Mouse (Mus musculus): ENCODE measurements around the gene Olfr1048. TPM values are rescaled to one million over a fixed set of nuclear protein-coding genes. Genes with fewer than 3 reads are reported as not detected.
"Not testable (repeated sequence)": the region's sequence is repeated elsewhere in the genome, so short reads cannot be mapped to it uniquely, and the experiment has no call there.

Olfr1048 gene
- not detected in 2 replicates for total RNA-seq (2012; rRNA removed)
- not detected in 2 replicates for total RNA-seq (2014; rRNA removed)
- not detected in 2 replicates for polyA plus RNA-seq (2012; ENCODE audit: insufficient read length, low read depth)

DNA sequence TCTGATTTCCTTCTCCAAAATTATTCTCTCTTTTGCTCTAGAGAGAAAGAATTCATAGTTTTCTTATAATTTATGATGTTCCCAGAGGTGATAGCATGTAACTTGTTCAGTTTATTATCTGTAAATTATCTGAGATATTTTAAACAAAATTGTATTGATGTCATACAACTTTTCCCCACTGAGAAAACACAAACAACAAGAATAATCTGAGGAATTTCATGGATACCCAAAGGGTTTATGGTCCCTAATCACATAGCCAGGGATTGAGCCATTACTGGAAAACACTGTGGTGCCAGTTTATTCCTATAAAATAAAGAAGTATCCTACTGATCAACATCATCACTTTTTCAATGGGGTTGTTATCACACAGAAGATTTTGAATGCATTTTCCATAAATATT lies at the start of gene Olfr1048:
Olfr1048 (minus strand) TSS at position 101 of the 400 bp plus-strand sequence.
- no peaks in the 10 kb centered on the region for H3K79me2 ChIP-seq (replicated peaks; ENCODE audit: control insufficient read depth, extremely low read depth, insufficient read depth, poor library complexity, severe bottlenecking)
- H3K27me3 ChIP-seq (replicated peaks): no peaks in the 10 kb centered on the region
- DNase-seq (ENCODE audit: extremely low read depth): no peak
- H3K9ac ChIP-seq (ENCODE audit: insufficient read depth, low read depth): no peak within 1 kb of the TSS
- no peak for TF ChIP-seq HCFC1 (IDR thresholded peaks at IDR 0.05; ENCODE audit: low read depth, low read length)
- TF ChIP-seq UBTF (IDR thresholded peaks at IDR 0.05; ENCODE audit: low read depth, low read length): no peak
- TF ChIP-seq KAT2A (IDR thresholded peaks at IDR 0.05; ENCODE audit: insufficient replicate concordance, low read length): no peak
- TF ChIP-seq CHD1 (IDR thresholded peaks at IDR 0.05; ENCODE audit: low read depth, low read length): no peak
- H3K4me2 ChIP-seq (ENCODE audit: insufficient read depth, low read depth, poor library complexity, severe bottlenecking): no peak within 1 kb of the TSS
- dilution Hi-C loops (cut with MboI; ENCODE audit: extremely low pct_ligation_motif_present, extremely low pct_unique_long_range_greater_than_20kb, low sequenced_read_pairs) (no loop called here), in situ Hi-C loops (cut with MboI; ENCODE audit: low pct_ligation_motif_present, low pct_unique_long_range_greater_than_20kb, low sequenced_read_pairs) (no loop called here)
- H3K36me3 ChIP-seq (replicated peaks in 1 of 2; ENCODE audit: control insufficient read depth in 1 of 2, insufficient read depth in 1 of 2, low read length in 1 of 2): no peaks in the 10 kb centered on the region
- H3K9me3 ChIP-seq (replicated peaks; ENCODE audit: low read length): peaks cover 17% of the 10 kb centered on the region
- no peak within 1 kb of the TSS for H3K4me3 ChIP-seq (replicated peaks in 1 of 3; ENCODE audit: low read depth in 2 of 3, low read length in 2 of 3, poor library complexity in 1 of 3)
- H3K4me1 ChIP-seq (ENCODE audit: control insufficient read depth in 1 of 2, insufficient read depth in 2 of 2): no peaks in the 10 kb centered on the region
- no peak within 1 kb of the TSS for H3K27ac ChIP-seq (ENCODE audit: insufficient read depth, low read depth)

GRCm38 (mm10) chr2:86278988-86279387 lies 38.9 kb upstream of the Olfr1048 start, which contains the start of gene Olfr1051:
Gene Olfr1051 (minus strand): TSS chr2:86279088.
- H3K27ac ChIP-seq (ENCODE audit: insufficient read depth, low read depth); DNase-seq (ENCODE audit: extremely low read depth); H3K4me1 ChIP-seq (ENCODE audit: control insufficient read depth in 1 of 2, insufficient read depth in 2 of 2); H3K4me3 ChIP-seq (replicated peaks in 1 of 3; ENCODE audit: low read depth in 2 of 3, low read length in 2 of 3, poor library complexity in 1 of 3); H3K9me3 ChIP-seq (replicated peaks; ENCODE audit: low read length); H3K36me3 ChIP-seq (replicated peaks in 1 of 2; ENCODE audit: control insufficient read depth in 1 of 2, insufficient read depth in 1 of 2, low read length in 1 of 2); H3K9ac ChIP-seq (ENCODE audit: insufficient read depth, low read depth); H3K79me2 ChIP-seq (replicated peaks; ENCODE audit: control insufficient read depth, extremely low read depth, insufficient read depth, poor library complexity, severe bottlenecking); H3K4me2 ChIP-seq (ENCODE audit: insufficient read depth, low read depth, poor library complexity, severe bottlenecking); in situ Hi-C loops (cut with MboI; ENCODE audit: low pct_ligation_motif_present, low pct_unique_long_range_greater_than_20kb, low sequenced_read_pairs); H3K27me3 ChIP-seq (replicated peaks); dilution Hi-C loops (cut with MboI; ENCODE audit: extremely low pct_ligation_motif_present, extremely low pct_unique_long_range_greater_than_20kb, low sequenced_read_pairs): not testable (repeated sequence)

- H3K4me3 ChIP-seq (replicated peaks in 1 of 3; ENCODE audit: low read depth in 2 of 3, low read length in 2 of 3, poor library complexity in 1 of 3); H3K9ac ChIP-seq (ENCODE audit: insufficient read depth, low read depth); in situ Hi-C loops (cut with MboI; ENCODE audit: low pct_ligation_motif_present, low pct_unique_long_range_greater_than_20kb, low sequenced_read_pairs); dilution Hi-C loops (cut with MboI; ENCODE audit: extremely low pct_ligation_motif_present, extremely low pct_unique_long_range_greater_than_20kb, low sequenced_read_pairs); H3K79me2 ChIP-seq (replicated peaks; ENCODE audit: control insufficient read depth, extremely low read depth, insufficient read depth, poor library complexity, severe bottlenecking); H3K27me3 ChIP-seq (replicated peaks); H3K27ac ChIP-seq (ENCODE audit: insufficient read depth, low read depth); H3K9me3 ChIP-seq (replicated peaks; ENCODE audit: low read length); H3K4me2 ChIP-seq (ENCODE audit: insufficient read depth, low read depth, poor library complexity, severe bottlenecking); H3K36me3 ChIP-seq (replicated peaks in 1 of 2; ENCODE audit: control insufficient read depth in 1 of 2, insufficient read depth in 1 of 2, low read length in 1 of 2); H3K4me1 ChIP-seq (ENCODE audit: control insufficient read depth in 1 of 2, insufficient read depth in 2 of 2); DNase-seq (ENCODE audit: extremely low read depth): not testable (repeated sequence)
These were observed 18.1 kb upstream of the Olfr1048 start, which contains the start of gene Olfr1049 for GRCm38 (mm10) chr2:86258228-86258627. Gene Olfr1049 (minus strand): TSS chr2:86258328.

DNA sequence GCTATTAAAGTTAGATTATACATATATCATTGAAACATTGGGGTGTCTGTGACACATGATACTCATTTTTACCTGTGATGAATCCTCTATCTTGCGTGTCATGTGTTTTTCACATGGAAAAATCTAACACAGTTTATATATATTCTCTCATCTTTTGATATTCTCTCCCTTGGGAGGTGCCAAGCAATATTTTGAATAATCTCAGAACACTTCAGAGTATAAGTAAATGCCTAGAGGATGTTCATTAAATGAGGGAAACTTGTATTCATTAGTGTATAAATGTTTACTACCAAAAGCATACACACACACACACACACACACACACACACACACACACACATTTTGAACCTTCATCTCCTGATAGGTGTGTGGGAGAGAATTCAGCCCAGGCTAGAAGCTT lies 8.8 kb downstream of the Olfr1048 start, which contains the start of gene Olfr1047:
Olfr1047 (minus strand) TSS at position 101 of the 400 bp plus-strand sequence.
- TF ChIP-seq PAX5 (IDR thresholded peaks at IDR 0.05; ENCODE audit: low read length) (no peak), MAX (IDR thresholded peaks at IDR 0.05; ENCODE audit: low read length) (no peak)
- no peak within 1 kb of the TSS for H3K4me3 ChIP-seq (replicated peaks in 1 of 3; ENCODE audit: low read depth in 2 of 3, low read length in 2 of 3, poor library complexity in 1 of 3)
- in situ Hi-C loops (cut with MboI; ENCODE audit: low pct_ligation_motif_present, low pct_unique_long_range_greater_than_20kb, low sequenced_read_pairs): no loop called here
- no peaks in the 10 kb centered on the region for H3K27me3 ChIP-seq (replicated peaks)
- H3K79me2 ChIP-seq (replicated peaks; ENCODE audit: control insufficient read depth, extremely low read depth, insufficient read depth, poor library complexity, severe bottlenecking): no peaks in the 10 kb centered on the region
- H3K9me3 ChIP-seq (replicated peaks; ENCODE audit: low read length): peaks cover 15% of the 10 kb centered on the region
- no peak within 1 kb of the TSS for H3K9ac ChIP-seq (ENCODE audit: insufficient read depth, low read depth)
- H3K27ac ChIP-seq (ENCODE audit: insufficient read depth, low read depth): no peak within 1 kb of the TSS
- no peak for DNase-seq (ENCODE audit: extremely low read depth)
- no peaks in the 10 kb centered on the region for H3K36me3 ChIP-seq (replicated peaks in 1 of 2; ENCODE audit: control insufficient read depth in 1 of 2, insufficient read depth in 1 of 2, low read length in 1 of 2)
- H3K4me2 ChIP-seq (ENCODE audit: insufficient read depth, low read depth, poor library complexity, severe bottlenecking): no peak within 1 kb of the TSS
- no peaks in the 10 kb centered on the region for H3K4me1 ChIP-seq (ENCODE audit: control insufficient read depth in 1 of 2, insufficient read depth in 2 of 2)
- dilution Hi-C loops (cut with MboI; ENCODE audit: extremely low pct_ligation_motif_present, extremely low pct_unique_long_range_greater_than_20kb, low sequenced_read_pairs): no loop called here

Measured in CH12.LX (cell line).